Mouse (Mus musculus) stomach, embryonic 14.5 days (tissue): Measurements from ENCODE around the gene Thrb. TPM values are rescaled to one million over a fixed set of nuclear protein-coding genes. Genes with fewer than 3 reads are reported as not detected.

Source experiments
- ATAC-seq: fragments of 200-750 bp; cut with Nextera tagmentation; 2 replicates; pipeline ENCODE4 v1.8.0; 2017; ENCODE audit warnings: low read depth, moderate TSS enrichment; ENCODE audit not compliant: insufficient number of reproducible peaks, insufficient read depth, low FRiP score
- H3K27ac ChIP-seq: fragments of 300-500 bp; sonication (generic); 2 replicates; pipeline ENCODE4 v1.5.1; 2014; ENCODE audit warnings: mild to moderate bottlenecking, low read length, moderate library complexity, mixed read lengths
- H3K27me3 ChIP-seq: fragments of 300-500 bp; sonication (generic); 2 replicates; pipeline ENCODE4 v1.6.1; 2014; ENCODE audit warnings: low read length, control low read depth, mixed read lengths; ENCODE audit not compliant: control insufficient read depth, insufficient read depth
- H3K36me3 ChIP-seq: fragments of 300-500 bp; sonication (generic); 2 replicates; pipeline ENCODE4 v1.6.1; 2014; ENCODE audit warnings: mild to moderate bottlenecking, control low read depth, low read length, moderate library complexity, mixed read lengths; ENCODE audit not compliant: control insufficient read depth, insufficient read depth
- H3K4me1 ChIP-seq: fragments of 300-500 bp; sonication (generic); 2 replicates; pipeline ENCODE4 v1.6.1; 2014; ENCODE audit warnings: low read length, control low read depth, mixed read lengths; ENCODE audit not compliant: control insufficient read depth, insufficient read depth
- H3K4me2 ChIP-seq: fragments of 300-500 bp; sonication (generic); replicated peaks from 2 replicates; pipeline ENCODE4 v1.6.1; 2014; ENCODE audit warnings: low read depth, low read length, control low read depth
- H3K4me3 ChIP-seq: fragments of 300-500 bp; sonication (generic); 2 replicates; pipeline ENCODE4 v1.5.1; 2014; ENCODE audit warnings: low read depth, low read length, control low read depth
- H3K9ac ChIP-seq: fragments of 300-500 bp; sonication (generic); replicated peaks from 2 replicates; pipeline ENCODE4 v1.6.1; 2014; ENCODE audit warnings: low read depth, mild to moderate bottlenecking, control low read depth, low read length, moderate library complexity, mixed read lengths
- H3K9me3 ChIP-seq: fragments of 300-500 bp; sonication (generic); 2 replicates; pipeline ENCODE4 v1.6.1; 2016; ENCODE audit warnings: low read depth, low read length, control low read depth; ENCODE audit not compliant: control insufficient read depth
- WGBS: fragments of 180-500 bp; shearing (Covaris S2); extraction: QIAGEN DNeasy Blood & Tissue Kit; methylation state at CpG from one replicate; pipeline ENCODE4 v1.1.7; 2014; 5-methylcytosine and 5-hydroxymethylcytosine counted together
- polyA plus RNA-seq: library from polyadenylated mRNA; unstranded; fragments of >200 nt; fragmentation: Nextera tagmentation; extraction: Ambion mirVana; gene quantifications from 2 replicates; pipeline ENCODE4 v1.2.1, GENCODE M21; 2014

Gene Thrb
- polyA plus RNA-seq, 1 experiment from 2014 or later, result 1.0 TPM

DNA sequence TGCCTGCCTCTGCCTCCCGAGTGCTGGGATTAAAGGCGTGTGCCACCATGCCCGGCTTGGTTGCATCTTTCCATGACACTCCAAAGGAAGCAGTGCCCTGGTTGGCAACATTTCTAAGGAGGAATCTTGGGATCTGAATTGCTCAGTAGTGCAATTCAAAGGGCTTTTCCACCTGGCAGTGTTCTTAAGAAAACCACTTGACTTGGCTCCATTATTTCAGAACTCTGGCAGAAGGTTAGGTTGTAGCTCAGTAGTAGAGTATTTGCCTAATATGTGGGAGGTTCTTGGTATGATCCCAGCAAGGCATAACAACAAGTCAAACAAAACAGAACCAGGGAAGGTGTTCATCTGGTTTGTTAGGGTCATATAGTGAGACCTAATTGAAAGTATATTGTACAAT, 25.4 kb downstream of the Thrb start:
- WGBS, result 90% methylated on average over 3 of the region's 3 CpGs
- no peaks in the 10 kb centered on the region for H3K4me1 ChIP-seq
- H3K9ac ChIP-seq, result no peak overlapping the region
- H3K4me2 ChIP-seq, result no peak overlapping the region
- no peaks in the 10 kb centered on the region for H3K36me3 ChIP-seq
- no peaks in the 10 kb centered on the region for H3K27me3 ChIP-seq
- H3K9me3 ChIP-seq, result no peaks in the 10 kb centered on the region
- H3K27ac ChIP-seq, result no peak overlapping the region
- H3K4me3 ChIP-seq, result no peak overlapping the region
- no peak for ATAC-seq

DNA sequence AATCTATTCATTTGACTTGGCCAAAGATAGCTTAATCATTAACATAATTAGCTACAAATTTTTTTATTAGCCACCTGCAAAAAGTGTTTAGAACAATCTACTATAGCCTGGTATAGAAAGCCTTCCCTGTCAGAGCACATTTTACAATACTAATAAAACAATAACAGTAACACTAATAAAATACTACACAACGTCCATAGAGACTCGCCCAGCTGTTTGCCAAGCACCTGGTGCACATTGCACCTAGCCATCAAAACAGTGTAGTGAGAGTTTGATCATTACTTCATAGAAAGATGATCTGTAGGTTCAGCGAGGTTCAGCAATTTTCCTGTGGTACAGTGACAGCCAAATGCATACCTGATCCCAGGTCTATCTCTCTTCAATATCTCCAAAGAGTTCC, 26.9 kb downstream of the Thrb start:
- Histone ChIP-seq H3K9me3 (no peaks in the 10 kb centered on the region), H3K27me3 (no peaks in the 10 kb centered on the region), H3K4me3 (no peak overlapping the region), H3K4me2 (no peak overlapping the region), H3K9ac (no peak overlapping the region), H3K4me1 (no peaks in the 10 kb centered on the region), H3K36me3 (no peaks in the 10 kb centered on the region), H3K27ac (no peak overlapping the region)
- no peak for ATAC-seq
- 71% methylated on average over 3 of the region's 3 CpGs for WGBS

DNA sequence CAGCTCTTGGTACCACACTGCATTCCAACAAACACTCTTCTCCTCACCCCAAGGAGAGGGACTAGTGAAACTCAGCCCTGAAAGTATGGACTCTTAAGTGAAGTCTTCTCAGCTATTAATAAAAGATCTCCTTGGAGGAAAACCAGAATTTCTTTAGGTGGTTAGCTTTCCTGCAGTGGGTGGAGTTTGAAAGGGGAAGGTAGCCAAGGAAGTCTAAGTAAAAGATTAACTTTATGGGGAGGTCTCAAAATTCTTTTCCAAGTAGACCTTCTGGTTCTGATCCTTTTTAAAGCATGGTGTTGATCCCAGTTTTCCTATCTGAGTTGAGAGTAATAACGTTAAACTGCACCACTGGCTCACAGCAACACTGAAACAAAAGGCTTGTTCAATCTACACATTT, 31.2 kb downstream of the Thrb start:
- Histone ChIP-seq H3K36me3 (no peaks in the 10 kb centered on the region), H3K27me3 (no peaks in the 10 kb centered on the region), H3K4me1 (no peaks in the 10 kb centered on the region), H3K27ac (no peak overlapping the region), H3K9ac (no peak overlapping the region), H3K4me3 (no peak overlapping the region), H3K9me3 (no peaks in the 10 kb centered on the region), H3K4me2 (no peak overlapping the region)
- ATAC-seq, result no peak
- 59% methylated on average over 1 of the region's 1 CpGs for WGBS

DNA sequence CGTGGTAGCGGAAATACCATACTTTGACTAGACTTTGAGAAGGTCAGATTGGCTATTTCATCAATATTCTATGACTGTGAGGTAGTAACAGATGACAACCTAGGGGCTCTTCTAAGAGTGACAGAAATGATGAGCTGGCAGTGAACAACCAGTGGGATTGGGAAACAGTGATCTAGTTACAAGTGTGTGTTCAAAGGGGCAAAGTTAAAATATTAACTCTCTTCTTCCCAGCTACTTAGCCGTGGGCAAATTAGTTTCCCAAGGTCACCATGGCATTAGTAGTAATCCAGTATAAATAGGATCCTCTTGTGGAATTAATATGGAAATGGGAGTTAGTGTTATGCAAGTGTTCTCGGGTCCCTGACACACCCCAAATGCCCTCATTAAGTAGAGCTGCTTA, 35.5 kb downstream of the Thrb start:
- H3K36me3 ChIP-seq, result no peaks in the 10 kb centered on the region
- H3K4me1 ChIP-seq, result no peaks in the 10 kb centered on the region
- no peak for ATAC-seq
- H3K4me2 ChIP-seq, result no peak overlapping the region
- H3K9ac ChIP-seq, result no peak overlapping the region
- 85% methylated on average over 4 of the region's 4 CpGs for WGBS
- H3K27me3 ChIP-seq, result no peaks in the 10 kb centered on the region
- no peak overlapping the region for H3K4me3 ChIP-seq
- no peak overlapping the region for H3K27ac ChIP-seq
- no peaks in the 10 kb centered on the region for H3K9me3 ChIP-seq

DNA sequence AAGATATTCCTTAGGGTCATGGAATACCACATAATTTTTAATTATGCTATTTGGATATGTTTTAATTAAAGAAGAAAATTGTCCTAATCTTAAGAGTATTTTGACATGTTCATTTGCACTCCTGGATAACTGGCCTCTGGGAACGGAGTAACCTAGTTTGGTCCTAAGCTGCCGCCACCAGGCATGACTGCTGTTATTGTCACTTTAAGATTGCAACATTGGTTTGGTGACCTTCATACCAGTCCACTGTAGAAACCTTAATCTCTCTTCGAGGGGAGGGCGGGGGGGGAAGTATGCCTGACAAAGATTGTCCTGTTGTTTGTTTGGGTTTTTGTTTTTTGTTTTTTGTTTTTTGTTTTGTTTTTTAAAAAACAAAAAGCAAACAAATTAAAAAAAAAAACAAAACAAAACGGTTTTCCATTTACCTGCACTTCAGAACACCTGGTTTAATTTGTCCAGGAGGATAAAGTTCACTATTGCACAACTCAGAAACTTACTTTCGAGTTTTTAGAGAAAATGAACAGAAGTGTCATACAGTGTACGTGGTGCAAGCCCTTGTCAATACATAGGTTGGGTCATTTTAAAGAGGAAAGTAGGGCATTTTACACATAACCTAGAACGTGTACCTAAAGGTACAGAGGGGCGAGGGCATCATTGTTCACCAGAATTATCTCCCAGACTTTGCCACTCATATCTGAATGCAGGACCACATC, 38.0 kb downstream of the Thrb start:
- Histone ChIP-seq H3K9ac (no peak overlapping the region), H3K36me3 (no peaks in the 10 kb centered on the region), H3K4me2 (no peak overlapping the region), H3K9me3 (no peaks in the 10 kb centered on the region), H3K27me3 (no peaks in the 10 kb centered on the region), H3K27ac (no peak overlapping the region), H3K4me1 (no peaks in the 10 kb centered on the region), H3K4me3 (no peak overlapping the region)
- no peak for ATAC-seq
- WGBS, result 86% methylated on average over 9 of the region's 9 CpGs

DNA sequence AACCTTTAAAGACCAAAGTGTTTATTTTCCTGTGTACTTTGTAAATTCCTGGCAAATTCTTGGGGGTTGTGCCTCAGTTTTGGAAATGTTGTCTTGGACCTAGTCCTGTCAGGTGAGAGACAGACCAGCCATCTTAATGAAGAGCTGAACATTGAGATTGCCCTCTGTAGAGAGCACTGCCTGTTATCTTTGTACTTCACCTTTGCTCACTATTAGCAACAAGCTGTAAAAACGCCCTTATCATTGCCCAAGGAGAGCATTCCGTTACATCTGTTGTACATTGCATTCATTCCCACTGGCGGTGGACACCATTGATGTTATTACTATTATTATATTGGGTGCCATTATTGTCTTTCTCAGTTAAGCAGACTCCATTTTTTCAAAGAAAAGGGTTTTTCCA, 40.2 kb downstream of the Thrb start:
- WGBS, result 87% methylated on average over 3 of the region's 3 CpGs
- Histone ChIP-seq H3K9ac (no peak overlapping the region), H3K27ac (no peak overlapping the region), H3K4me1 (no peaks in the 10 kb centered on the region), H3K4me3 (no peak overlapping the region), H3K27me3 (no peaks in the 10 kb centered on the region), H3K9me3 (no peaks in the 10 kb centered on the region), H3K36me3 (no peaks in the 10 kb centered on the region), H3K4me2 (no peak overlapping the region)
- no peak for ATAC-seq

DNA sequence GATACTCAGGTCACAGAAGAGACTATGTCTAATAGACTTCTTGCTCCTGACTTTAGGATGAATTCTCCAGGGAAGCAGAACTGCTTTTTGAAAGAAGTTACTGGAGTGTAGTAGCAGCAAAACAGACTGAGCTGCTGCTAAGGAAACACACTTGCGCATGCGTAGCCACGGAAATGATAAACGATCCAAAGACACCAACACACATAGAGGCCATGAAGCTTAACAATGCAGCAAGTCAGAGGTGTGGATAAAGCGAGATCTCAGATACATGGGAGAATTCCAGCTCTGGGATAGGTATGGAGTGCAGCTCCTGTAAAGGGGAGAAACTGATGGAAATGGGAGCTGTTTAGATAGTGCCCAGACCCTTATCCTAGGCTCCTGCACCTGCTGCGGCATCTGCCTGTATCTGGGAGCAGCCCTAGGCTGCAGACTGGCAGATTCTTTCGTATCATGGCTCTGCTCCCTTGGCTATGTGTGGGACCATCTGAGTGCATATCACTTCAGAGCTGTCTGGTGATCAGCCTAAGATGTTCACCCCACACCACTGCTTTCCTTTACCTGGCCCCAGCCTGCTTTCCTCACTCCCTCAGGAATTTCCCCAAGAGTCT, 53.3 kb downstream of the Thrb start:
- Histone ChIP-seq H3K9me3 (no peaks in the 10 kb centered on the region), H3K4me2 (no peak overlapping the region), H3K4me1 (no peaks in the 10 kb centered on the region), H3K36me3 (no peaks in the 10 kb centered on the region), H3K27me3 (no peaks in the 10 kb centered on the region), H3K9ac (no peak overlapping the region), H3K27ac (no peak overlapping the region), H3K4me3 (no peak overlapping the region)
- ATAC-seq, result no peak
- WGBS, result 78% methylated on average over 7 of the region's 7 CpGs

DNA sequence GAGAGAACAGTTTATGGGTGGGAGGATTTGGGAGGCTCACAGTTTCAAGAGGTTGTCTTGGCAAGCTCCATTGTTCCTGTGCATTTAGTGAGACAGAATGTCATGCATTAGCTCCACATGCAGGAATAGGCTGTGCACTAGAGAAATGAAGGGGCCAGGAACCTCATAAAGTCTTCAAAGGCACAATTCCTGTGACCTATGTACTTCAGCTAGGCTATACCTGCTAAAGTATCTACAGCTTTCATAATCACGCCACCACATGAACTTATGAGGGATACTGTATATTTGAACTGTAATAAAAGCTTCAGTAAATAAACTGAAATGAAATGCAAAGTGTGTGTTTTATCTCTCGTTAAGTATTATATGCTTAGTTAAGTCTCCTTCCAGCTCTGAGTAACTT, 59.4 kb downstream of the Thrb start:
- Histone ChIP-seq H3K4me1 (no peaks in the 10 kb centered on the region), H3K9ac (no peak overlapping the region), H3K4me2 (no peak overlapping the region), H3K27ac (no peak overlapping the region), H3K36me3 (no peaks in the 10 kb centered on the region), H3K4me3 (no peak overlapping the region), H3K27me3 (no peaks in the 10 kb centered on the region), H3K9me3 (no peaks in the 10 kb centered on the region)
- ATAC-seq, result no peak
- 72% methylated on average over 2 of the region's 2 CpGs for WGBS
